Mouse (Mus musculus): ENCODE measurements around the gene Carmil1.

- TF ChIP-seq FLI1 (IDR thresholded peaks at IDR 0.05; ENCODE audit: low read length) (no peak), GATA1 (IDR thresholded peaks at IDR 0.05; ENCODE audit: borderline replicate concordance, low read length) (no peak)
These were observed 134.1 kb downstream of the Carmil1 start for GRCm38 (mm10) chr13:24146541-24146940.
